Mouse (Mus musculus) adrenal gland, postnatal 10 days (tissue): ENCODE measurements around the gene Prickle2. TPM values are rescaled to one million over a fixed set of nuclear protein-coding genes. Genes with fewer than 3 reads are reported as not detected.

Experiments
- DNase-seq: peaks from one replicate; pipeline ENCODE4 v3.0.0; 2021; ENCODE audit warnings: mixed read lengths
- total RNA-seq, 2 experiments: library from RNA; stranded (reverse); gene quantifications; 2 replicates each; pipeline ENCODE4 v1.2.3; 2021

The Prickle2 gene
- total RNA-seq, 2 experiments from 2014 or later = 6.5 to 10.3 TPM

DNA sequence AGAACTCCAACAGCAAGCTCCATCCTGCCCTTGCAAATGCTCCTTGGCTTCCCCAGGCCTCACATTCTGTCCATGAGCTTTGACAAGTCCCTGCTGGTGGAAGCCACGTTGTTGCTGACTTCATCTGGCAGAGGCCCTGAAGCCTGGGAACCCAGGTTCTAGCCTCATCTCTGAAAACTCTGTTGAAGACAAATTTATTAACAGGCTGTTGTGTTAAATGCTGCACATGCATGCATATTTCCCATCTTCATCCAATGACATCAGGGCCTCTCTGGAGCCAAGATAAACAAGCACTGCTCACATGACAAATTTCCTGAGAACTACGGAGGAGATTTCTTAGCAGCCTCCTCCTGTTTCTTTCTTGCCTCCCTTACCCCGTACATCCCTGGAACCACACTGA lies 259.3 kb downstream of the Prickle2 start:
- no peak for DNase-seq

GRCm38 (mm10) chr6:92441205-92441604 lies 264.8 kb downstream of the Prickle2 start:
- DNase-seq = peak; percentile 80

GRCm38 (mm10) chr6:92440251-92440650 lies 265.7 kb downstream of the Prickle2 start:
- no peak for DNase-seq

DNA sequence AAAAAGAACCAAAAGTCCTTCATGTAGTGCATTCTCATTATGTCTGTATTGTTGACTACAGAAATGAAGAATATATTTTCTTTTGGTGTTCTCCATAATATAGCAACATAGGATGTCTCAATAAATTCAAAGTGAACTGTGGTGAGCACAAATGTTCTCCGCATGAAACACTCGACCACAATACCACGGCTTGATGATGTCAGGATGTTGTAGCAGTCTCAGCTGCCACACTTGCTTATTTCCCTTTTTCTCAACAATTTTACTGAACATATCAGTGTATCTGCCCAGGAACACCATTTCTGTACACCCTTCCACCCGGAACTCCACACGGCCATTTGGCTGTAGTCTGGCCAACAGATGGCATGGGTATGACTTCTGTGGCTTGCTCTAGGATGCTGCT lies 273.8 kb downstream of the Prickle2 start:
- no peak for DNase-seq

DNA sequence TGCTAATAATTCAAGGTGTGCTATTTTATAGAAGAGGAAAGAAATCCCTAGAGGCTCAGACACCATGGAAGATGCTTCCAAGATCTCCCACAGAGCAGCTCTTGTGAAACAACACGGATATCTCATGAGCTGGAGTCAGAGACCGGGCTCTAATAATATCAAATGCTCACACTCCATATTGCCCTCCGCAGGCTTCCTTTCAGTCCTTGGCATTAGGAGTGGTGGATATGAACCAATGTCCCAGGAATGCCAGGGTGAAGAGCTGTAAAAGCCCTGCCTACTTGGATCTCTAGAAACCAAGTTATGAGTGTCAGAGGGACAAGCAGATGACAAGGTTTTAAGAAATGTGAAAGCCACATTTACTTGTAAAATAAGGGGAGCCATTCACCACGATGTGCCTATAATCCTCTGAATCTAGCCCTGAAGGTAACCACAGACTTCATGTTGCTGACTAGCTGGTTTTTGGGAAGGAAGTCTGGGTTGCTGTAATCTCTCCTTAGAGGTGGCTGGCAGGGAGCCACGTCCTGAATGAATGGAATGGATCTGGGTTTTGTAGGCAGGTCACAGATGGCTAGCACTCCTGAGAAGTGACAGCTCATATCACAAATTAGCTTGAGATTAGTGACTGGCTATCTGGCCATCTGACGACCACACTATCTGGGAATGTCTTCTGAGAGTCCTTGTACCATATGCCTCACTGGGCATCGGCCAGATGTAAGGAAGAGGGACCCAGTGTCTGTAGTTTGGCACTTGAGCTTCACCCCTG lies 278.4 kb downstream of the Prickle2 start:
- no peak for DNase-seq

GRCm38 (mm10) chr6:92425901-92426300 lies 280.1 kb downstream of the Prickle2 start:
- no peak for DNase-seq

DNA sequence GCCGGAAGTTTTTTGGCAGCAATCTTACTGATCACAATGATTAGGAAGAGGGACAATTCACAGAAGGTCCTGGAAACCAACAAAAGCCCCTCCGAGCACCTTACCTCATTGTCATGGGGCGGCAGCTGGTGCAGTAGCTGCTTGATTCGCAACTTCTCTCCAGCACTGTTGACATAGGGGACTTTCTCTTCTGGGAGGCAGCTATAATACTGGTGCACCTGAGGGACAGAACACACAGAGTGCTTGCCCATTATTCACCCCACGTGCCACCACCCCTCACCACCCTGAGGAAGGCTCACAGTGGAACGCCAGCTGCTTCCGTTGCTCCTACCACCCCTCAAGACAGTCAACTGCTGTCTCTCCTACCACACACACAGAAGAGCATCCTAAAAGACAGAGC lies 280.5 kb downstream of the Prickle2 start:
- DNase-seq = no peak

DNA sequence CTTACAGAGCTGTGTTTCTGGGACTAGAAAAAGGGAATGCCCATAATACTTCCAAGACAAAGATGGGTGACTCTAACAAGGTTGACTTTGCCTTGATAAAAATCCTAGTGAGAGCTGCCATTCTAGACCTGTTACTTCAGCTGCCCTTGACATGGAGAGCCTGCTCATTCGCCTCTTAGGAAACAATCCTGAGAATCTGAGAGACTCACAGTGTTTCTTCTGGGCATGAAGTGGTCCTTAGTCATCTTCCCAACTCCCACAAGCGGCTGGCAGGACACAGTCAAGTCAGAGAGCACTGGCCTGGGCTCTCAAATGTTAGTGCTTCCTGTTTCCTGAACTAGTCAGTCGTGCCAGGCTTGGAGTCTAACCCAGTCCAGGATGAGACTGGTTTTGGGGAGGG lies 281.0 kb downstream of the Prickle2 start:
- DNase-seq = no peak

DNA sequence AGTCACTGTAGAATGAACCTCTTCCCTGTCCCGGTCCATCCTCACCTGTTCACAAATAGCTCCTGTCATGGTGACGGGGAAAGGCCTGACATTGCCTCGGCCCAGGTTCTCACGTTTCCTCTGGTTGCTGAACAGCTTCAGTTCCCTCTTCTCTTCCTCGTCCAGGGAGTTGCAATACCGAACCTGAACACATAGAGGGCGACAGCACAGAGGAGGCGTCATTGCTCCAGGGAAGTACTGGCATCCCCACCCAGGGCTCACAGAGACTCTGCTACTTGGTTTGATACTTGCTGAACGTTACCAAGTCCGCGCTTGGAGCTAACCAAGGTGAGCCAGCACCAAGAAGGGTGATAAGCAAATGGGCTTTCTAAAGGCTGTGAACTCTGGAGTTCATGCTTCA lies 283.7 kb downstream of the Prickle2 start:
- peak; percentile 53 for DNase-seq

DNA sequence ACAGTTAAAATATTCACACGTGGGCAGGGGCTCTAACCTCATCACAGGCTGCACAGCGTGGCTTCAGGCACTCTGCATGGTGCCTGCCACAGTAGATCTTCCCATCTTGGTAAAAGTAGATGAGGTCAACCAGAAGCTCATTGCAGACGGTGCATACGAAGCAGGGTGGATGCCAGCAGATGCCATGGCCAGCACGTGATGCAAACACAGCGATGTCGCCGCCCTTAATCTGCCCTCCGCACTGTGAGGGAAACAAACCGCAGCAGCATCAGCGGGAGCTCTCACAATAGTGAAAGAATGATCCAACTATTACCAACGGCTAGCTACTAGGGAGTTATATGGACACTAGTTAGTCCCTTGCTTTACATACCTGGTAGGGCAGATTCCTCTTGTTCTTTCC lies 285.8 kb downstream of the Prickle2 start:
- DNase-seq = no peak

DNA sequence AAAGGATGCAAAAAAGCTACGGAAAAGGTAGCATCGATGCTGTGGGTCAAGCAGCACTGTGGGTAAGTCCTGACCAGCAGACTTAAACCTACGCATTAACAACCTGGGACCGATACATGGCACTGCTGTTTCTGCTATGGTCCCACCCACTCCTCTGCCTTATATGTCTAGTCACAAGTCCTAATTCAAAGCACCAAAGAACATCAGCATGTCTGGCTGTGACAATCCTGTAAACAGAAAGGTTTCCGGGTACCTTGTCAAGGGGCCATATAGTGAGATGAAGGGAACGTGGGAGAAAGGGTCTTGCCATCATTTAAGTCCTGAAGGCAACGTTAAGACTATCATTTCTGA lies 290.6 kb downstream of the Prickle2 start:
- no peak for DNase-seq

DNA sequence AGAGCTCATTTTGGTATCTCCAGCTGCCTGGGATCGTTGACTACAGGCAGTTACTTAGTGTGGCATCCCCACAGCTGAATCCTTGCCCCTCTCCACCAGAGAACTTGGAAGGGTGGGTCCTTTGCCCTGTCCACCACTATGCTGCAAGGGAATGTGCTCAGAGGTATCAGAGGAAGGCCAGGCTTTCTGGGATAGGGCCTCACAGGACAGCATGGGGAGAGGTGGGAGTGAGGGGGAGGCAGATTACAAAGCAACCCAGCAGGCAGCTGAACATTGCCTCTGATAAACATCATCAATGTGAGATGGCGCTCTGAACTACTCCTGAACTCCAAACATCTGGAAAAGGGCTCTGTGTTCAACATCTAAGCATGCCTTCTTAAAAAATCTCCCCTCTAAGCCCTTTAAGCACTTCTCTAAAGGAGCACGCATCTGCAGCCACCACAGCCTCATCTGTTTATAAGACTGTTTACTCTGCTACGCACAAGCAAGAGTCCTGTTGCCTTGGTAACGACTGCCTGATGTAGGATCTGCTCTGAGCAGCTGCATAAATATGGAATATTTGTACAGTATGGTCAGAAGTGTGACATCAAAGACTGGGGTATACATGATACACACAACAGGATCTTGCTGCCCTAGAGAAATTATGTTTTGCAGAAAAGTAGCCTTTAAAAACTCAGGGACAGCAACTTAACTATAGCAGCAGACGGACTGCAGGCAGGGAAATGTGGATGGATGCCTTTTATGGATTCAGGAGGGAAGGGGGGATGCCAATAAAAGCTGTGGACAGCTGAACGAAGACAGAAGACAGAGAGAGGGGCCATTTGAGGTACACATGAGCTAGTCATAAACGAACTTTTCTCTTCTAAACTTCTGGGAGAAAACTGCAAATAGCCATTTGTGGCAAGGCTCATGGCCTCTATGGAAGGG lies 291.2 kb downstream of the Prickle2 start:
- no peak for DNase-seq

GRCm38 (mm10) chr6:92413982-92414381 lies 292.0 kb downstream of the Prickle2 start:
- DNase-seq = no peak

- no peak for DNase-seq
These were observed 296.2 kb downstream of the Prickle2 start for GRCm38 (mm10) chr6:92409788-92410187.

DNA sequence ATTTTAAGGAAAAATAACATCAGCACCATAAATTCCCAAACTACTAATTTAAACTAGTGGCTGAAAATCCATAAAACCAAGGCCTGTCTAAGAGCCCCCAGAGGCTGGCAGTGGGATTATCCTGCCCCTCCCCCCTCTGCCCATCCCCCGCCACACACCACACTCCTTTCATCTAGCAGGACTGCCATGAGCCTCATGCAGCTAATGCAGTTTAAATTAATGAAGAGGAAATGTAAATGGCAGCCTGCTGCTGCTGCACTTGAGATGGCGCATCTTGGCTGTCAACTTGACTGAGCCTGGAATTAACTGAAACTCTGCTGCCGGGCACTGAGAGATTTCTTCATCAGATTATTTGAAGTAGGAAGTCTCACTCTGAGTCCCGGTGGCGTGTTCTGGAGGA lies 298.7 kb downstream of the Prickle2 start:
- DNase-seq = no peak

DNA sequence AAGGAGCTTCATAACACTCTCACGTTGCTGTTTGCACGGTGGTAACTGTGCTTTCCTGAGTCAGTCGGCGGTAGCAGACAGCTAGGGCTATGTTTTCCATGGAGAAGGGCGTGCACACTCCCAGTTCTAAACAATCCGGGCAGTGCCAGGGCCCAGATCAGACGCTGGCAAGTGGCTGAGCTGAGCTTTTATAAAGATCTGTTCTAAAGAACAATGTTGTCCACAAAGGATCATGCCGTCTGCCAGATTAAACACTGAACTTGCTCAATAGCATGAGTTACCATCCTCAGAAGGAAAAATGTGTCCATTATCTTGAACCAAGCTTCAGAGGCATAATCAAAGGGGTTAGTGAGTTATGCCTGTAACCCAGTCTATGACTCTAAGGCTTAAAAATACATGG lies 300.4 kb downstream of the Prickle2 start:
- DNase-seq = no peak

- no peak for DNase-seq
These were observed 308.1 kb downstream of the Prickle2 start for GRCm38 (mm10) chr6:92397876-92398275.

- no peak for DNase-seq
These were observed 310.4 kb downstream of the Prickle2 start for GRCm38 (mm10) chr6:92395556-92395955.

DNA sequence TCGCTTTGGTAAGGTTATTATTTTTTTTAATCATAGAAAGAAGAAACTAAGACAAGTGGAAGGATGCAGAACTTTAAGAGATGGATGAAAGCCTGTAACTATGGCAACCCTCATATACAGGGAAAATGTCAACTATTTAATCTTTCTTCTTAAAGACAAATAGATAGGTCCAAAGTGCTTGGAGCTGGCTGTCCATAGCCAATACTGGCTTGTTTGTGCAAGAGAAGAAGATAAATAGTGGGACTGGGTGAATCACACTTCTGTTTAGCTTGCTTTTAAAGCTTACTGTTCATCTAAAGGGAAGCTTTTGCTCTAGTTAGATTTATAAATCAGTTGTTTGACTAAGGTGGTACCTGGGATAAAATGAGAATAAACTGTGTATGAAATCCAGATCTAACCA lies 310.8 kb downstream of the Prickle2 start:
- no peak for DNase-seq

- DNase-seq = no peak
These were observed 311.3 kb downstream of the Prickle2 start for GRCm38 (mm10) chr6:92394628-92395027.

GRCm38 (mm10) chr6:92390321-92390720 lies 315.6 kb downstream of the Prickle2 start:
- no peak for DNase-seq

GRCm38 (mm10) chr6:92388681-92389080 lies 317.3 kb downstream of the Prickle2 start:
- no peak for DNase-seq

GRCm38 (mm10) chr6:92383196-92383782 lies 322.7 kb downstream of the Prickle2 start:
- DNase-seq = no peak
